Mouse (Mus musculus): ENCODE results near the gene Rmnd5b. TPM values are rescaled to one million over a fixed set of nuclear protein-coding genes. Genes with fewer than 3 reads are reported as not detected.

Gene Rmnd5b
- polyA plus RNA-seq (2012), result 20.4 and 25.3 TPM in 2 replicates

DNA sequence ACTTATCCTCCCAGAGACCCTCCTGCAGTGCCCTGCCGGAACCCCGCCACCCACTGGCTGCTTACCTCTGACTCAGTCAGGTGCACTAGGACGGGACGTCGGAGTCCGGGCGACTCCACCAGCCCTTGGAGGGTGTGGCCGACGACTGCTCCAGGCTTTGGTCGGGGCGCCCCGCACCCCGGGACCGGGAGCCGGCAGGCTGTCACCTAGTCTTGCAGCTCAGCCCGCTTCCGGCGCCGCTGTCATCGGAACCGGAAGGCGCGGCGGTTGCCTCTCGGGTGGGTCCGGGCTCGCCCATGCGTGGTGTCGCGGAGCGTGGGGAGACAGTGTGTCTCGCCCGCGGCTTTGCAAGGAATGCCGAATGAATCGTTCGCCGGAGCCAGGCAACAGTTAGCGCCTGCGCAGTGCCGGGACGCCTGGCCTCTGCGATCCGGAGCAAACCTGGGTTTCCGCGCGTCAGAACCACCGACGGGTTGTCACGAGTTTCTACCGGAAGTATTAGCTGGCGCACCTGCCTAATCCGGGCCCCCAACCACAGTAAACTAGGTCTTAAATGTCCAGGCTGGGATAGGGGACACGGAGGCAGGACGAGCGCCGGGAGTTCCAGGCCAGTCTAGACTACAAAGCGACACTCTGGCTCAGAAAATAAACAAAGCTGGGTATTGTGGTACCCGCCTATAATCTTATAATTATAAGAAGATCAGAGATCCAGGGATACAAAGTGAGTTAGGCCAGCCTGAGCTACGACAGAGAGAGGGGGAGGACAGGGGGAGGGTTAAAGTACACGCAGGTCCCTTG, at the start of gene Rmnd5b:
Gene Rmnd5b (minus strand): TSS at position 372 of the 798 bp plus-strand sequence.
- TF ChIP-seq GATA1 (IDR thresholded peaks at IDR 0.05; ENCODE audit: low read length), result no peak

DNA sequence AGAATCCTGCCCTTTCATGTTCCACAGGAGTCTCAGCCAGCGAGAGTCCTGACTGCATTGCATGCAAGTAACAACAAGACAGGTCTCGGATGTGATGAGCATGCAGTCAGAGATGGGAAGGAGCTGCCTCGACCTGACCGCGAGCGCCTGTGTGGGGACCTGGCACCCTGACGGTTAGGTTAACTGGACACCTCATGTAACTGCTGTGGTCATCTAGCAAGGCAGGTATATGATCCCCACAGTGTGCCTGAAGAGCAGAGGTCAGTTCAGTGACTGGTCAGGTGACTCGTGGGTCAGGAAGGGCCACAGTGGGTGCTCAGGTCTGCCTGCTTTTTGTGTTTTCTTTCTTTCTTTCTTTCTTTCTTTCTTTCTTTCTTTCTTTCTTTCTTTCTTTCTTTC, 46.3 kb upstream of the Rmnd5b start:
- no peak for TF ChIP-seq GATA1 (IDR thresholded peaks at IDR 0.05; ENCODE audit: low read length)

GRCm38 (mm10) chr11:51681324-51681975, 45.8 kb upstream of the Rmnd5b start:
- no peak for TF ChIP-seq GATA1 (IDR thresholded peaks at IDR 0.05; ENCODE audit: low read length)

DNA sequence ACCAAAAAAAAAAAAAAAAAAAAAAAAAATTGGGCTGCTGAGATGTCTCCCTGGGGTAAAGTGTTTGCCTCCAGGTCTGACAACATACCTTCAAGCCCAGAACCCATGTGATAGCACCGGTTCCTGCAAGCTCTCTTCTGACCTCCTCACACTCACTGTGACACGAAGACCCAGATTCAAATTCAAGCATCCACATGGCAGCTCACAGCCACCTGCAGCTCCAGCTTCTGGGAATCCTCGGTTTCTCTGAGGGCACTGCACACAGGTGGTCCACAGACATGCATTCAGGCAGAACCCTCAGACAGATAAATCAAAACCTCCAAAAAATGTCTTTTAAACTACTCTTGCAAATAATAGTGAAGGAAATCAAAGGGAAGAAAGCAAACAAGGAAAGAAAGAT, 43.8 kb upstream of the Rmnd5b start:
- TF ChIP-seq GATA1 (IDR thresholded peaks at IDR 0.05; ENCODE audit: low read length), result no peak

DNA sequence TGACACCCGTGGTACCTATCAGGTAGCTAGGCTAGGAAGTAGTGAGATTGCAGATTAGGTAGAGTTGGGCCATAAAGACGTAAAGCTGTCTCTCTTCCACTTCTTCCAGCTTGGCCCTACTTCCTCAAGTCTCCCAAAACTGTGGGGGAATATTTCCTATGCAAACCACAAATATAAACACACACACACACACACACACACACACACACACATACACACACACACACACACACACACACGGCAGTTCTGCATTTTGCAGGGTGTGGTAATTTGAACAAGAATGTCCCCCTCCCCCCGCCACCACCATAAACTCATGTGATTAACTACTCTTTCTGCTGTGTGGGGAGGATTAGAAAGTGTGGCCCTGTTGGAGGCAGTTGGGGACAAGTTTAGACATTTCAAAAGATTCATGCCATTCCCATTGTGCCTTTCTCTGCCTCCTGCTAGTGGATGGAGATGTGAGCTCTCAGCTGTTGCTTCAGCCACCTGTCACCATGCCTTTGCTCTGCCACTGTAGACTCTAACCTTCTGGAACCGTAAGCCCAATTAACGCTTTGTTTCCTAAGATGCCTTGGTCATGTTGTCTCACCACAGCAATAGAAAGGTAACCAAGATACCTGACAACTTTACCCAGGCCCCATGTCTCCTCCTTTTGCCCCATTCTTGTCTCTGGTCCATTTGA, 42.2 kb upstream of the Rmnd5b start:
- no peak for TF ChIP-seq GATA1 (IDR thresholded peaks at IDR 0.05; ENCODE audit: low read length)

DNA sequence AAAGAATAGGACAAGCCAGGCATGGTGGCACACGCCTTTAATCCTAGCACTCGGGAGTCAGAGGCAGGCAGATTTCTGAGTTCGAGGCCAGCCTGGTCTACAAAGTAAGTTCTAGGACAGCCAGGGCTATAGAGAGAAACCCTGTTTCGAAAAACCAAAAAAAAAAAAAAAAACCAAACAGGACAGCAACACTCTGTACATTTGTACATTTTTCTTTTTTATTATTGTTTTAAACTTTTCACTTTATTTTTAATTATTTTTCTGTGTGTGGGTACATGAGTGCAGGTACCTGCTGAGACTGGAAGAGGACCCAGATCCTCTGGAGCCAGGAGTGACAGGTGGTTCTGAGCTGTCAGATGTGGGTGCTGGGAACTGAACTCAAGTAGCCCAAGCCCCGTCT, 39.7 kb upstream of the Rmnd5b start:
- no peak for TF ChIP-seq GATA1 (IDR thresholded peaks at IDR 0.05; ENCODE audit: low read length)

GRCm38 (mm10) chr11:51673291-51673690, 37.6 kb upstream of the Rmnd5b start:
- TF ChIP-seq GATA1 (IDR thresholded peaks at IDR 0.05; ENCODE audit: low read length), result no peak

- TF ChIP-seq GATA1 (IDR thresholded peaks at IDR 0.05; ENCODE audit: low read length), result no peak
Measured at GRCm38 (mm10) chr11:51671376-51671775, 35.7 kb upstream of the Rmnd5b start.

DNA sequence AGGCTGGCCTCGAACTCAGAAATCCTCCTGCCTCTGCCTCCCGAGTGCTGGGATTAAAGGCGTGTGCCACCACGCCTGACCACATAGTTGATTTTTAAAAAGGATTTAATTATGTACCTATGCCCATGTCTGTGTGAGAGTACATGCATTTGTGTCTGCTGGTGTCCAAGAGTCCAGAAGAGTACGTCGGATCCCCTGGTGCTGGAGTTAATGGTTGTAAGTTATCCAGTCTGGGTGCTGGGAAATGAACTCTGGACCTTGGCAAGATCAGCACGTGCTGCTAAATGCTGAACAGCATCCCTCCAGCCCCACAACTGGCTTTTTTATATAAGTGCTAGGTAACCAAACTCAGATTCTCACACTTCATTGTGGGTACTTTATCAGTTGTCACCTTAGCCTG, 35.1 kb upstream of the Rmnd5b start:
- TF ChIP-seq GATA1 (IDR thresholded peaks at IDR 0.05; ENCODE audit: low read length), result no peak

- no peak for TF ChIP-seq GATA1 (IDR thresholded peaks at IDR 0.05; ENCODE audit: low read length)
Measured at GRCm38 (mm10) chr11:51662632-51663031, 26.9 kb upstream of the Rmnd5b start.

DNA sequence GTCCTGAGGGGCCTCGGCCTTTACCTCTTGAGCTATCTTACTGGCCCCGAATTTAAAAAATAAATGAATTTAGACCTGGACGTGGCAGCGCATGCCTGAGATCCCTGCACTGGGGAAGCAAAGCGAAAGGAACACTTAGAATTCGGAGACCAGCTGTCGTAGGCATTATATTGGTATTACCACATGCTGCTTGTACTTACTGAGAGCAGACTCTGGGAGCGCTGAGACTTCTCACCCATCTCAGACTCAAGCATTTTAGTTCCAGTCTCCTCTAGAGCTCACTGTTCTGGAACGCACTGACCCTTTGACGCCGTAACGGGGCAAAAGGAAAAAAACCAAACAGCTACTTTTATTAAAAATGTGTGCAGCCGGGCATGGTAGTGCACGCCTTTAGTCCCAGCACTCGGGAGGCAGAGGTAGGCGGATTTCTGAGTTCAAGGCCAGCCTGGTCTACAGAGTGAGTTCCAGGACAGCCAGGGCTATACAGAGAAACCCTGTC, 26.2 kb upstream of the Rmnd5b start:
- no peak for TF ChIP-seq GATA1 (IDR thresholded peaks at IDR 0.05; ENCODE audit: low read length)

- no peak for TF ChIP-seq GATA1 (IDR thresholded peaks at IDR 0.05; ENCODE audit: low read length)
Measured at GRCm38 (mm10) chr11:51658705-51659104, 23.0 kb upstream of the Rmnd5b start.

DNA sequence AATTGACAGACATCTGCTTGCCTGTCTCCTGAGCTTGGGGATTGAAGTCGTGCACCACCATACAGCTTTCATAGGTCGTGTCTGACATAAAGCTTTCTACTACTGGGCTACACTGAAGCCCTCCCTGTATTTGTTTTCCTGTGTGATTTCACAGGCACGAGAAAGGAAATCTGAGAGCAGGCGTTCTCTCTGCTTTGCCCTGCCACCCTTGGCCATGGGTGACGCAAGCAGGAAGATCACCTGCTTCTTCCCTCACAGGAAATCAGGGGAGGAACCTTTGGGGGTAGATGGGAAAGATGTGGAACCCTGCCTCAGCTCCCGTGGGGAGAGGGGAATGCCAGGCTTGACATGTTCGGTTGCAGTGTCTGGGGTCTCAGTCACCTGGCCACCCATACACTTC, 22.6 kb upstream of the Rmnd5b start:
- TF ChIP-seq GATA1 (IDR thresholded peaks at IDR 0.05; ENCODE audit: low read length), result no peak

- TF ChIP-seq GATA1 (IDR thresholded peaks at IDR 0.05; ENCODE audit: low read length), result no peak
Measured at GRCm38 (mm10) chr11:51656798-51657521, 21.3 kb upstream of the Rmnd5b start.

GRCm38 (mm10) chr11:51654891-51655290, 19.2 kb upstream of the Rmnd5b start:
- TF ChIP-seq GATA1 (IDR thresholded peaks at IDR 0.05; ENCODE audit: low read length), result no peak

DNA sequence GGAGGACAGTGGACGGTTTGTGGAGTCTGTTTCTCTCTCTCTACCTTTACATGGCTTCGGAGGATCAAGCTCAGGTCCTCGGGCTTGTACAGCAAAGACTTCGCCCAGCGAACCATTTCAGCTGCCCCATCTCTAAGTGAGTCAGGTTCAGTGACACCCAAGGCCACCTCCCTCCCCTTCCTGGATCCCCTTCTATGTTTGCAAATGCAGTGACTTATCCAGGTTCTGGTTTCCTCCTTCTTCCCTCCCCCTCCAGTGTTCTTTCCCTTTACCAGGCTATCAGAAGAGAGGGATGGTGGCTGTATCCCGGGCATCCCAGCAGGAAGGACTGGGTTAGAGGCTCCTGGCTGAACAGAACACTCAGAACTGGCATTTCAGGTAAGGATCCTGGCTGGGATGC, 18.0 kb upstream of the Rmnd5b start:
- TF ChIP-seq GATA1 (IDR thresholded peaks at IDR 0.05; ENCODE audit: low read length), result no peak

Measured in G1E-ER4 (cell line).